Mouse (Mus musculus) hindbrain, embryonic 16.5 days (tissue): Measurements from ENCODE around the gene Best1. TPM values are rescaled to one million over a fixed set of nuclear protein-coding genes. Genes with fewer than 3 reads are reported as not detected.

Source experiments
- ATAC-seq: fragments of 200-750 bp; cut with Nextera tagmentation; 2 replicates; pipeline ENCODE4 v1.8.0; 2017; ENCODE audit warnings: moderate TSS enrichment, moderate library complexity
- H3K27ac ChIP-seq: fragments of 300-500 bp; sonication (generic); 2 replicates; pipeline ENCODE4 v1.5.1; 2014; ENCODE audit warnings: low read depth, mild to moderate bottlenecking, control low read depth, low read length, moderate library complexity
- H3K27me3 ChIP-seq: fragments of 300-500 bp; sonication (generic); replicated peaks from 2 replicates; pipeline ENCODE4 v1.6.1; 2014; ENCODE audit warnings: low read length; ENCODE audit not compliant: control insufficient read depth, insufficient read depth
- H3K36me3 ChIP-seq: fragments of 300-500 bp; sonication (generic); 2 replicates; pipeline ENCODE4 v1.6.1; 2014; ENCODE audit warnings: mild to moderate bottlenecking, low read length, moderate library complexity, mixed read lengths; ENCODE audit not compliant: control insufficient read depth, insufficient read depth
- H3K4me1 ChIP-seq: fragments of 300-500 bp; sonication (generic); 2 replicates; pipeline ENCODE4 v1.6.1; 2014; ENCODE audit warnings: low read depth, low read length; ENCODE audit not compliant: control insufficient read depth, insufficient read depth
- H3K4me2 ChIP-seq: fragments of 300-500 bp; sonication (generic); 2 replicates; pipeline ENCODE4 v1.6.1; 2014; ENCODE audit warnings: mild to moderate bottlenecking, low read length, control low read depth, moderate library complexity
- H3K4me3 ChIP-seq: fragments of 300-500 bp; sonication (generic); 2 replicates; pipeline ENCODE4 v1.5.1; 2014; ENCODE audit warnings: mild to moderate bottlenecking, low read length, control low read depth, moderate library complexity
- H3K9ac ChIP-seq: fragments of 300-500 bp; sonication (generic); 2 replicates; pipeline ENCODE4 v1.6.1; 2014; ENCODE audit warnings: low read depth, mild to moderate bottlenecking, control low read depth, low read length, moderate library complexity
- H3K9me3 ChIP-seq: fragments of 300-500 bp; sonication (generic); 2 replicates; pipeline ENCODE4 v1.6.1; 2014; ENCODE audit warnings: mild to moderate bottlenecking, low read length, moderate library complexity; ENCODE audit not compliant: control insufficient read depth
- WGBS: fragments of 180-500 bp; shearing (Covaris S2); extraction: QIAGEN DNeasy Blood & Tissue Kit; methylation state at CpG from one replicate; pipeline ENCODE4 v1.1.7; 2014; 5-methylcytosine and 5-hydroxymethylcytosine counted together
- polyA plus RNA-seq: library from polyadenylated mRNA; unstranded; fragments of >200 nt; fragmentation: Nextera tagmentation; extraction: Ambion mirVana; gene quantifications from 2 replicates; pipeline ENCODE4 v1.2.1, GENCODE M21; 2015

Gene Best1
- polyA plus RNA-seq, 1 experiment from 2014 or later = 3.2 TPM

DNA sequence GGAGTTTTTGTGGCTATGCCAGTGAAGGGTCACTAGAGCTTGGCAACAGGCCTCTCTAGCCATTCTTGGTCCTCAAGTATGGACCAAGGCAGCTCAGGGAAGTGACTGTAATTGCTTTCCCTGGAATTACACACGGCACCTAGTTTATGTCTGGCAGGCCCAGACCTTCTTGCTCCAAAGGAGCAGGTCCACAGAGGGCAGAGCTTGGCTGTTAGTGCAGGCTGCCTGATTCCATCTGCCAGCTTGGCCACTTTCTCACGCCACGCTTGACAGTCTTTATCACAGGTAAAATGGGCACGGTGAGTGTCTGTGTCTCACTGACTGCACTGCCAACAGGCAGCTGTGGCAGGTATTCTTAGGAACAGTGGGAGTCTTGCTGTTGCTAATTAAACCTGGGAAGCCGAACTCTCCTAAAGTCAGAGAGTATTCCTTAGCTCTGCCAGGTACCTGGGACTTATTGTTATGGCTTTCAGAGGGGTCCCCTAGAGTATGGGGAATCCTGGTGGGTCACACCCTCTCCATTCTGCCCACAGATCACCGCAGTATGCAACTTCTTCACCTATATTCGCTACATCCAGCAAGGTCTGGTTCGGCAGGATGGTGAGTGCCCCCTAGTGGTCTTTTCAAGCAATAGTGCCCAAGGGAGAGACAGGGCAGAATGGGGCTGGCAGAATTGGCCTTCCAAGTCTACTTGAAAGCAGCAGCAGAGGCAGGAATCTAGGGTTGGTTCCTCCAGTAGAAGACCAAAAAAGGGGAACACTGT lies 32.0 kb upstream of the Best1 start:
- H3K36me3 ChIP-seq = no peaks in the 10 kb centered on the region
- no peaks in the 10 kb centered on the region for H3K9me3 ChIP-seq
- H3K9ac ChIP-seq = no peak overlapping the region

DNA sequence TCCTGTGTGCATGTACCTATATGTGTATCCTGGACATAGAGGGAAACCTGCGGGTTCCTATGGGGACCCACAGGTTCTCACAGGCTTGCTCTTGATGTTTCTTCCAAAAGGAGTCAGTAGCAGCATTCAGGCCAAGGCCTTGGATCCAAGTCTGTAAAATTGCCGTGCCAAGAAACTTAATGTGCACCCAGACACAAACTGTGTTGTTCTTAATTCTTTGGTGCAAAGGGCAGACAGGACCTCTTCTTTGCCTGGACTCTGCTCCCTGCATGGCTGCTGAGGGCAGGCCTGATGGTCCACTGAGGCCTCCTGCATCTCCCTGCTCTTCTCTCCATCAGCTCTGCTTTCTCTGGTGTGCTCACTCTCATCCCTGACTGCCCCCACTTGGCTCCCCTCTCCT lies 28.3 kb upstream of the Best1 start:
- H3K4me3 ChIP-seq = no peak overlapping the region
- H3K4me1 ChIP-seq = peaks cover 10% of the 10 kb centered on the region
- no peaks in the 10 kb centered on the region for H3K27me3 ChIP-seq
- H3K27ac ChIP-seq = no peak overlapping the region
- H3K9ac ChIP-seq = no peak overlapping the region
- 90% methylated on average over 2 of the region's 2 CpGs for WGBS
- no peaks in the 10 kb centered on the region for H3K9me3 ChIP-seq
- ATAC-seq = no peak
- H3K36me3 ChIP-seq = no peaks in the 10 kb centered on the region
- no peak overlapping the region for H3K4me2 ChIP-seq

More for the DNA sequence above, 32.0 kb upstream of the Best1 start:
- Histone ChIP-seq H3K4me2 (no peak overlapping the region), H3K27ac (no peak overlapping the region), H3K4me3 (no peak overlapping the region), H3K27me3 (no peaks in the 10 kb centered on the region), H3K4me1 (no peaks in the 10 kb centered on the region)
- ATAC-seq = peak; percentile 62; the same call in 1 of the 2 replicates
- WGBS = 33% methylated on average over 8 of the region's 8 CpGs

DNA sequence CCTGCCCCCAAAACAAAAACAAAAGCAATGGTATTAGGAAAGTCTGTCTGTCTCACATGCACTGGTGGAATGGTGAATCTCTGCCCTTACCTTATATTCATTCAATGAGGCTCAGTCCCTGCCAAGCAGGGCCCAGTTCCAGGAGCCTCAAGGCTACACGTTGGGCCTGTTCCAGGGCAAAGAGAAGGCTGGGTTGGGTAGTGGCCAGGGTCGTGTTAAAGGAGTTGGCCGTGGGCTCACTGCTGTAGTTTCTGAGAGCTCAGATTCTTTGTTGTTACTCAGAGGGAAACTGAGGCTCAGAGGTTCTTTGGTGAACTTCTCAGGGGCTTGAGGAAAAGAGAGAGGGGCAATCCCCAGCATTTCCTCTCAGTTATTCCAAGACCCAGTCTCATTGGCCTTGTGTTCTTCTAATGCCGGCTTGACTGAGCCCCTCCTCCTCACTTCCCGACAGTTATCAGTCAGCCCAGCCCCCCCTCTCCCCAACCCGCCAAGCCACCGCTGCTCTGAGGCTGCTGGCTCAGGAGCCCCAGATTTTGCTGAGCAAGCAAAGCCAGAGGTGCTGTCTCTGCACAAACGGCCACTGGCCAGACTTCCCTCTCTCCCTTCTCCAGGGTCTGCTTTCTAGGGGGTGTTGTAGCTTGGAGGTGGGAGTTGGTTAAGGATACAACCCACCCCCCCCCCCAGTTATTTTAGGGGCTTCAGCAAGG lies 23.9 kb upstream of the Best1 start:
- Histone ChIP-seq H3K4me1 (peaks cover 13% of the 10 kb centered on the region), H3K9ac (0 out of 2 replicates have a peak overlapping the region, but pooled peaks have one; percentile 2), H3K27ac (peak overlapping the region; percentile 64; the same call in 1 of the 2 replicates), H3K4me3 (no peak overlapping the region), H3K9me3 (no peaks in the 10 kb centered on the region), H3K36me3 (no peaks in the 10 kb centered on the region), H3K4me2 (peak overlapping the region; percentile 12; the same call in 1 of the 2 replicates), H3K27me3 (no peaks in the 10 kb centered on the region)
- 17% methylated on average over 8 of the region's 8 CpGs for WGBS
- ATAC-seq = peak; percentile 73

DNA sequence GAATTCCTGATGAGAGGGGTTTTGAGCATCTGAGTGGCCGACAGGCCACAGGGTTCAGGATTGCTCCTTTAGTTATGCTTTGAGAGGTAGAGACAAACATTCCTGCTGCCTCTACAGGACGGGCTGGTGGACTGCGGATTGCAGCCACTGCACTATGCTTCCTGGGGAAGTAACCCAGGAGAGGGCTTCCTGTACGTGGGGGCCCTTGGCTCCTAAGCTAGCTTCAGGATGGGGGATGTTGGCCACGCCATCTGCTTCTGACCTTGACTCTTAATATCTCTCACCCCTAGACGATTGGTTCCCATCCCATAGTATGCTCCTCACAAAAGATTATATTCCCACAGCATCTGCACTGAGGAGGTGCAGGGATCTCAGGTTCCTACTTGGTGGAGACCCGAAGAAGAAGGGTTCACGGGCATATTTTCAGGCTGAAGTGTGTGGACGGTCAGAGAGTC lies 21.9 kb upstream of the Best1 start:
- H3K27ac ChIP-seq = no peak overlapping the region
- no peaks in the 10 kb centered on the region for H3K36me3 ChIP-seq
- no peak overlapping the region for H3K9ac ChIP-seq
- H3K4me2 ChIP-seq = no peak overlapping the region
- H3K4me1 ChIP-seq = peaks cover 26% of the 10 kb centered on the region
- 64% methylated on average over 9 of the region's 9 CpGs for WGBS
- no peaks in the 10 kb centered on the region for H3K9me3 ChIP-seq
- no peak overlapping the region for H3K4me3 ChIP-seq
- no peaks in the 10 kb centered on the region for H3K27me3 ChIP-seq
- no peak for ATAC-seq

DNA sequence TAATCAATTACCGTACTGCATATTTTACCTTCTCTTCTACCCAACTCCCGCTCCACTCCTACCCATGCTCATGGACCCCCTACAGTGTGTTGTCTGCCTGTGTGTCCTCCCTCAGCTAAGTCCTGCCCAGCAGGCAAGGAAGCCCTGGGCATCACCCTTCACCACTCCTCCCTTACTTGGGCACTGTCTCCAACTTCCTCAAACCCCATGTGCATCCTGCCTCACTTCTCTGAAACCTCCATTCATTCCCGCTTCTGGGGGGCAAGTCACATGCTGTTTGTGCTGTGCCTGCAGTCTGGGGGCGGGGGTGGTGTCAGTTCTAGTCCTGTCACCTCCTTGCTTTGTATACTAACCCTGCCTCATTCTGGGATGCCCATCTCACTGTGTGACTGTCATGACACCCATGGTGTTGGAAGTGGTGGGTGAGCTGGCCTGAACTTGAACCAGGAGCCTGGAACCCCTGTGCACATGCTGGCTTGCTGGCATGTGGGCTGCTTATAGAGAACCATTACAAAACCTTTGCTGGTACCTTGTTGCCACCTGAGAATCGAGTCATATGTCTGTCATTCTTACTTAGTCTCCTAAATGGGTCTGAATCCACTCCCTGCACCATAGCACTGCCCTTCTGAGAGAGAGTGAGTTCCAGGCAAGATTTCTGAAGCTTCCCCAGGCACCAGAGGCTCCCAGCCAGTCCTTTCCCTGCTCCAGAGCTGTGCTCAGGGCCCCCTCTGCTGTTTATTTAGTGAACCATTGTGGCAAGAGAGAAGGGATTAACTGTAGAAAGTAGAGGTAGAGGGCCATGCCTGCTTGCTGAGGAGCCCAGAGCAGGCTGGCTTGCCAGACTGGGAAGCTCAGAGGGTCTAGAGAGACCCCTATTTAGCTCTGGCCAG lies 21.2 kb upstream of the Best1 start:
- no peaks in the 10 kb centered on the region for H3K36me3 ChIP-seq
- H3K4me1 ChIP-seq = peaks cover 29% of the 10 kb centered on the region
- 64% methylated on average over 5 of the region's 5 CpGs for WGBS
- H3K4me2 ChIP-seq = no peak overlapping the region
- no peak for ATAC-seq
- no peak overlapping the region for H3K4me3 ChIP-seq
- H3K9me3 ChIP-seq = no peaks in the 10 kb centered on the region
- H3K27ac ChIP-seq = no peak overlapping the region
- no peaks in the 10 kb centered on the region for H3K27me3 ChIP-seq
- peak overlapping the region; percentile 13; the same call in 1 of the 2 replicates for H3K9ac ChIP-seq

GRCm38 (mm10) chr19:10021981-10022380 lies 20.5 kb upstream of the Best1 start:
- Histone ChIP-seq H3K27ac (no peak overlapping the region), H3K4me2 (no peak overlapping the region), H3K4me3 (no peak overlapping the region), H3K27me3 (no peaks in the 10 kb centered on the region), H3K9me3 (no peaks in the 10 kb centered on the region), H3K9ac (no peak overlapping the region), H3K36me3 (no peaks in the 10 kb centered on the region), H3K4me1 (peaks cover 31% of the 10 kb centered on the region)
- 86% methylated on average over 2 of the region's 2 CpGs for WGBS
- ATAC-seq = no peak

GRCm38 (mm10) chr19:10019214-10019760 lies 17.9 kb upstream of the Best1 start:
- H3K27me3 ChIP-seq = no peaks in the 10 kb centered on the region
- H3K4me2 ChIP-seq = peak overlapping the region; percentile 98
- H3K9ac ChIP-seq = 0 out of 2 replicates have a peak overlapping the region, but pooled peaks have one; percentile 9
- no peak overlapping the region for H3K27ac ChIP-seq
- no peaks in the 10 kb centered on the region for H3K36me3 ChIP-seq
- peaks cover 21% of the 10 kb centered on the region for H3K4me1 ChIP-seq
- peak overlapping the region; percentile 70 for H3K4me3 ChIP-seq
- no peaks in the 10 kb centered on the region for H3K9me3 ChIP-seq
- WGBS = 68% methylated on average over 4 of the region's 4 CpGs
- ATAC-seq = no peak

GRCm38 (mm10) chr19:10018527-10018818 lies 17.0 kb upstream of the Best1 start:
- Histone ChIP-seq H3K4me1 (peaks cover 21% of the 10 kb centered on the region), H3K4me2 (peak overlapping the region; percentile 98), H3K9me3 (no peaks in the 10 kb centered on the region), H3K27me3 (no peaks in the 10 kb centered on the region), H3K4me3 (peak overlapping the region; percentile 70), H3K27ac (peak overlapping the region; percentile 56), H3K36me3 (no peaks in the 10 kb centered on the region), H3K9ac (peak overlapping the region; percentile 79)
- ATAC-seq = peak; percentile 64; the same call in 1 of the 2 replicates
- WGBS = 0% methylated on average over 3 of the region's 3 CpGs
